Mouse (Mus musculus): Measurements from ENCODE around the gene Ldlrad3. TPM values are rescaled to one million over a fixed set of nuclear protein-coding genes. Genes with fewer than 3 reads are reported as not detected.

Ldlrad3 gene
- polyA plus RNA-seq, 1 experiment = 35.9 TPM

- TF ChIP-seq POLR2A (IDR thresholded peaks at IDR 0.05; ENCODE audit: borderline replicate concordance, low read depth, low read length) (no peak), CTCF (IDR thresholded peaks at IDR 0.05; ENCODE audit: low read depth, low read length) (no peak)
- no peak overlapping the region for H3K4me3 ChIP-seq (ENCODE audit: insufficient read depth, low read length)
- H3K27ac ChIP-seq (ENCODE audit: insufficient read depth, low read depth, low read length) = no peak overlapping the region
- peaks cover 5% of the 10 kb centered on the region; the same call in 1 of the 2 replicates for H3K4me1 ChIP-seq (ENCODE audit: control insufficient read depth, insufficient read depth, low read length)
Measured at GRCm38 (mm10) chr2:102071022-102071717, 115.0 kb downstream of the Ldlrad3 start.

DNA sequence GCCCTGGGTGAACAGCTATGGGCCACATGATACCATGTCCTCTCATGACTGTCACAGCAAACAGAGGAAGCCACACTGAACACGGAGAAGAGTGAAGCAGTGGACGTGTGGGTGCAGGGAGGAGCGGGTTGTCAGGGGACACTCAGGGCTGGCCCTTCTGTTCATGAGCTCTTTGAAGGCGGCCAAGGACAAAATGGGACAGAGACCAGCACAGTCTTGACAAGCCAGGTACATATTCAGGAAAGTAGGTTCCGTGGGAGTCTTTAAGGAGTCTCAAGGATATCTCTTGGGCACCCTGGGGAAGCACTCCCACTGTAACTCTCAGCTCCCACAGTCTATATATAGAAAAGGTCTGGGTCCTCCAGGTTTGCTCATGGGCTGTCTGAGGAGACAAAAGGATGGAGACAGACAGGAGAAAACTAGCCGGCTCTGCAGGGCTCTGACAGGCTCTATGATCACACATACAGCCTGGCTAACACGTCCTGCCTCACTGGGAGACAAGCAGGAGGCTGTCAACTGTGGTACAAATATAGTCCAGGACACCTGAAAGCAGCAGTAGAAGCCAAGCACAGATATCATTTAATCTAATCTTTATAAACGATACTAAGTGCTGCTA lies 121.3 kb downstream of the Ldlrad3 start:
- Histone ChIP-seq H3K4me3 (ENCODE audit: insufficient read depth, low read length) (no peak overlapping the region), H3K4me1 (ENCODE audit: control insufficient read depth, insufficient read depth, low read length) (peaks cover 5% of the 10 kb centered on the region; the same call in 1 of the 2 replicates), H3K27ac (ENCODE audit: insufficient read depth, low read depth, low read length) (no peak overlapping the region)
- no peak for TF ChIP-seq POLR2A (IDR thresholded peaks at IDR 0.05; ENCODE audit: borderline replicate concordance, low read depth, low read length)
- TF ChIP-seq CTCF (IDR thresholded peaks at IDR 0.05; ENCODE audit: low read depth, low read length) = no peak

- H3K27ac ChIP-seq (ENCODE audit: insufficient read depth, low read depth, low read length) = no peak overlapping the region
- no peaks in the 10 kb centered on the region for H3K4me1 ChIP-seq (ENCODE audit: control insufficient read depth, insufficient read depth, low read length)
- no peak overlapping the region for H3K4me3 ChIP-seq (ENCODE audit: insufficient read depth, low read length)
- TF ChIP-seq CTCF (IDR thresholded peaks at IDR 0.05; ENCODE audit: low read depth, low read length) (no peak), POLR2A (IDR thresholded peaks at IDR 0.05; ENCODE audit: borderline replicate concordance, low read depth, low read length) (no peak)
Measured at GRCm38 (mm10) chr2:102063906-102064505, 122.2 kb downstream of the Ldlrad3 start.

DNA sequence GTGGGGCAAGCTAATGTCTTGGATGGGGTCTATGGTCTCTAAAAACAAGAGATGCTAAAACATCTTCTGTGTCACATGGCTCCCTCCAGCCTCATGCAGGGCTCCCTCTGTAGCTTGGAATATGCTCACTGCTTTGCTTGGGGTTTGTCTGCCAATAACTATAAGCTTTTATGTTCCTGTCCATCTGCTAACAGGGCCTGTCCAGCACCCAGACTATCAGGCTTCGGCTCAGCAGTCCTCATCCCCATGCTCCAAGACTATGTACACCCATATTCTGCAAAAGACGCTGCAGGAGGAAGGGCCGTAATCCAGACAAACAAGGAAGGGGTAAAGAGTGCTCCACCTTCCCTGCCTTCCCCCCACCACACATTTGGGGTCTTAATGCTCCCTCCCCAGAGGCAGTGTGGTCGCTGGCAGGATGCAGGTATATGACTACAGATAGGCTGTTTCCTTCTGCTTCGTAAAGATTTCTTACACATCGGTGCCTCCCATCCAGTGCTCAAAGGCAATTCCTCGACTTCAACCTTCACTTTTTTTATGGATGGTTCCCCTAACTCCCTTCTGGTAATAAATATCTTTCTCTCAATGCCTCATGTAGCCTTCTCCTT lies 123.2 kb downstream of the Ldlrad3 start:
- peaks cover 4% of the 10 kb centered on the region for H3K4me1 ChIP-seq (ENCODE audit: control insufficient read depth, insufficient read depth, low read length)
- no peak for TF ChIP-seq POLR2A (IDR thresholded peaks at IDR 0.05; ENCODE audit: borderline replicate concordance, low read depth, low read length)
- no peak for TF ChIP-seq CTCF (IDR thresholded peaks at IDR 0.05; ENCODE audit: low read depth, low read length)
- H3K4me3 ChIP-seq (ENCODE audit: insufficient read depth, low read length) = no peak overlapping the region
- no peak overlapping the region for H3K27ac ChIP-seq (ENCODE audit: insufficient read depth, low read depth, low read length)

DNA sequence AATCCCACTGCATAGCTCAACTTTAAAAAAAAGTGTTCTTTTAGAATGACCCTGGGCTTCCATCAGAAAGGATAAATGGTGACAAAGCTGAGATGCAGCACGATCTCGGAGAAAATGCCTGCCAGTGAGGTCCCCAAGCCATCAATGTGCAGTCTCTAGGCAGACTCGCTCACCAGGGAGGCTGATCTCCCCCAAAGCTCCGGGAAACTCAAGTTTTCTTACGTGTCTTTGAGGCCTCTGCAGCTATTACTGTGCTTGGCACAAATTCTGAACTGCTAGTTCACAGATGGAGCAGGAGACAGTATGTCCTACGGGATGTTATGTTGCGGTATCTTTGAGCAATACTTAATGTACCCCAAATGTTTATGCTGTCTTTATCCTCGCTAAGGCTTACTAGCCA lies 124.3 kb downstream of the Ldlrad3 start:
- Histone ChIP-seq H3K27ac (ENCODE audit: insufficient read depth, low read depth, low read length) (no peak overlapping the region), H3K4me3 (ENCODE audit: insufficient read depth, low read length) (no peak overlapping the region), H3K4me1 (ENCODE audit: control insufficient read depth, insufficient read depth, low read length) (peaks cover 12% of the 10 kb centered on the region)
- no peak for TF ChIP-seq CTCF (IDR thresholded peaks at IDR 0.05; ENCODE audit: low read depth, low read length)
- no peak for TF ChIP-seq POLR2A (IDR thresholded peaks at IDR 0.05; ENCODE audit: borderline replicate concordance, low read depth, low read length)

DNA sequence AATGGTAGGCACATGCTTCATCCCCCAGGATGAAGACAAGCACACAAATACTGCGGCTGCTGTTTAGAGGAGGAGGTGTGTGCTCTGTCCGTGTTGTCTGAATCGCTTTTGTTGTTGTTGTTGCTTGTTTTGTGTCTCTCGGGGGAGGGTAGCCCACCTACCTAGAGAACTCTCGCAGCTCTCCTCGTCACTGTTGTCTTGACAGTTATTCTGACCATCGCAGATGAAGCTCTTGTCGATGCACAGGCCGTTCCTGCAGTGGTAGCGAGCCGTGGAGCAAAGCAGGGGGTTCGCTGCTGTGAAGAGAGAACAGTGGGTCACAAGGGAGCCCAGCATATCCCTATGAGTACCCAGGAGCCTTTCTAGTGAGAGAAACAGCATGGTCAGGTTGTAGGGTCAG lies 128.4 kb downstream of the Ldlrad3 start:
- Histone ChIP-seq H3K4me1 (ENCODE audit: control insufficient read depth, insufficient read depth, low read length) (peaks cover 36% of the 10 kb centered on the region), H3K27ac (ENCODE audit: insufficient read depth, low read depth, low read length) (peak overlapping the region; percentile 92), H3K4me3 (ENCODE audit: insufficient read depth, low read length) (no peak overlapping the region)
- no peak for TF ChIP-seq POLR2A (IDR thresholded peaks at IDR 0.05; ENCODE audit: borderline replicate concordance, low read depth, low read length)
- TF ChIP-seq CTCF (IDR thresholded peaks at IDR 0.05; ENCODE audit: low read depth, low read length) = no peak

- Histone ChIP-seq H3K4me3 (ENCODE audit: insufficient read depth, low read length) (no peak overlapping the region), H3K27ac (ENCODE audit: insufficient read depth, low read depth, low read length) (peak overlapping the region; percentile 92), H3K4me1 (ENCODE audit: control insufficient read depth, insufficient read depth, low read length) (peaks cover 42% of the 10 kb centered on the region)
- TF ChIP-seq CTCF (IDR thresholded peaks at IDR 0.05; ENCODE audit: low read depth, low read length) (no peak), POLR2A (IDR thresholded peaks at IDR 0.05; ENCODE audit: borderline replicate concordance, low read depth, low read length) (no peak)
Measured at GRCm38 (mm10) chr2:102057029-102057685, 129.0 kb downstream of the Ldlrad3 start.

DNA sequence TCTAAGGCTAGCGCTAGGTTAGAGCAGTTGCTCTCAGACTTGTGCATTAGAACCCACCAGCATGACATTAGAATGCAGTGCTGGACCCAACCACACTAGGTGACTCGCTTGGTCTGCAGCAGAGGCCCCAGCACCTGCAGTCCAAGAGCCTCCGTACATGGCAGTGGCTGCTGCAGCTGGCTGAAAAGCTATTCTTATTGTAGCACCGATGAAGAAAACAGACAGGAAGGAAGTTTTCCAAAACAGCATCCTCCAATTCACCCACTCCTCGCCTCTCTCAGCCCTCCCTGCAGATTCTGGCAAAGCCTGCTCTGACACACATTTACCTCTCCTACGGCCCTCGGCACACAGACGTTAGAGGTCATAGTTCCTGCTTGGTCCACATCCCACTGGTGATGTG lies 130.0 kb downstream of the Ldlrad3 start:
- Histone ChIP-seq H3K4me3 (ENCODE audit: insufficient read depth, low read length) (no peak overlapping the region), H3K27ac (ENCODE audit: insufficient read depth, low read depth, low read length) (peak overlapping the region; percentile 90; the same call in 1 of the 2 replicates), H3K4me1 (ENCODE audit: control insufficient read depth, insufficient read depth, low read length) (peaks cover 44% of the 10 kb centered on the region)
- TF ChIP-seq POLR2A (IDR thresholded peaks at IDR 0.05; ENCODE audit: borderline replicate concordance, low read depth, low read length) (no peak), CTCF (IDR thresholded peaks at IDR 0.05; ENCODE audit: low read depth, low read length) (no peak)

DNA sequence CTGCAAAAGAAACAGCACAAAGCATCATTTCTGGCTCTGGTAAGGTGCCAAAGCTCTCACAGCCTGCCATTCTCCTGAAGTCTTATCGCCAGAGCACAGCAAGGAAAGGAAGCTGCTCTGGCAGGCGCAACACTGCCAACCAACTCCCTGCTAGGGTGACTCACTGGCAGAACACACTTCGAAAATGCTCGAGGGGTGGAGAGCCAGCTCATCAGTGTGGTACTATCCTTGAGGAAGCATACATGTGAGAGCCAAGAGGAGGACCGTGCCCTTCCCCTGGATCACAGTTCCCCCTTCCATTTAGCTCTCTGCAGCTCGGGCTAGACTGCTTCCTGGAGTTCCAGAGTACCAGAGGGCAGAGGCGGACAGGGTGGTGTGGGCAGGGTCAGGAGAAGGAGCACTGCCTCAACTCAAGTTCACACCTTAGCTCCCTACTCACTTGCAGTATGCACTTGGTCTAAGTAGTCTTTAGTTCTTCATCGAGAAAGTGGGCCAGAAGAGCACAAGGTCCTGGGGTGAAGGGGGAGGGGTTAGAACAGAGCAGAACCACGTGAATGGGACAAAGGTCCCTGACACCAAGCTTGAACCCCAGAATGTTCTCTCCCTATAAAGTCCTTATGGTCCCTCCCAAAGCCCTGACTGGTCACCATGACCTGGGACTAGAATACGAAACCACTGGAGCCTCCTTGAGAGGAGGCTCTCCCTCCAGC lies 133.1 kb downstream of the Ldlrad3 start:
- H3K4me3 ChIP-seq (ENCODE audit: insufficient read depth, low read length) = peak overlapping the region; percentile 6; the same call in 1 of the 2 replicates
- TF ChIP-seq CTCF (IDR thresholded peaks at IDR 0.05; ENCODE audit: low read depth, low read length) (no peak), POLR2A (IDR thresholded peaks at IDR 0.05; ENCODE audit: borderline replicate concordance, low read depth, low read length) (no peak)
- H3K27ac ChIP-seq (ENCODE audit: insufficient read depth, low read depth, low read length) = peak overlapping the region; percentile 65
- peaks cover 43% of the 10 kb centered on the region for H3K4me1 ChIP-seq (ENCODE audit: control insufficient read depth, insufficient read depth, low read length)
